In the genomic region with DNA sequence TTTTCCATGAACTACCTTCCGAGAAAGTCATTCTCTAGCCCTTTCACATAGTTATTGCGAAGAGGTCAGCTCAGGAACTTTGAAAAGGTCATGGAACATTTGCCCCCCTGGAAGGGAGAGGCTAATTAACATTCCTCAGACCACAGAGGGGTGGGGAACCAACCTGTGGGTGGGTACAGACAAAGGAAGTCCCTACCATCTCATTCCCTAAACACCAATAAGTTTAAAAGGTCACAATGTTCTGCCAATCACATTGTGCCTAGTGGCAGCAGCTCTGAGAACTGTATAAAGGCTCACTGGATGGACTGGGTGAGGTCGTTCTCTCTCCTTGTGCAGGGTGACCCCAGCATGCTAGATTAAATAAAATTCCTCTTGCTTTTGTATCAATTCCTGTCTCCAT, we compare ENCODE assay signal across 32 mouse cellular contexts.
DNase-seq lines count a peak whose midpoint lies in the region; ATAC-seq and TF ChIP-seq lines count a peak whose summit lies in the region.
"Had no signal": no experiment of that assay in that cellular context is flagged by ENCODE, and none has a peak within 500 bp of the region (broad histone marks: within the 10 kb centered on the region; RNA-seq: fewer than 3 reads in every experiment).

No protein-coding gene starts in this region.

- no peak overlapping the region for H3K9ac ChIP-seq in forebrain, embryonic 11.5 days (ENCODE audit: low read length)
- H3K9ac ChIP-seq in forebrain, embryonic 16.5 days (replicated peaks; ENCODE audit: low read depth, low read length), result no peak overlapping the region
- H3K9ac ChIP-seq in kidney, embryonic 16.5 days (replicated peaks; ENCODE audit: low read length), result no peak overlapping the region
- no peak overlapping the region for H3K9ac ChIP-seq in ES-E14 (ENCODE audit: insufficient read depth, low read depth, low read length, poor library complexity, severe bottlenecking)
- H3K9ac ChIP-seq: kidney, embryonic 15.5 days; limb, embryonic 15.5 days; liver, embryonic 13.5 days; midbrain, embryonic 13.5 days; stomach, embryonic 15.5 days had no signal

- WGBS in forebrain, embryonic 11.5 days, result 28% methylated on average over 3 of the region's 3 CpGs
- WGBS in forebrain, embryonic 16.5 days, result 26% methylated on average over 3 of the region's 3 CpGs
- WGBS in kidney, embryonic 16.5 days, result 50% methylated on average over 3 of the region's 3 CpGs

- no peak overlapping the region for H3K27ac ChIP-seq in forebrain, embryonic 11.5 days (ENCODE audit: low read depth, low read length)
- H3K27ac ChIP-seq in forebrain, embryonic 16.5 days (ENCODE audit: low read length), result no peak overlapping the region
- no peak overlapping the region for H3K27ac ChIP-seq in kidney, embryonic 16.5 days (ENCODE audit: low read length)
- no peak overlapping the region for H3K27ac ChIP-seq in ES-E14 (ENCODE audit: insufficient read depth, low read depth, low read length, poor library complexity, severe bottlenecking)
- H3K27ac ChIP-seq: kidney, embryonic 15.5 days; limb, embryonic 15.5 days; liver, embryonic 13.5 days; midbrain, embryonic 13.5 days; stomach, embryonic 15.5 days had no signal

- H3K4me1 ChIP-seq in forebrain, embryonic 11.5 days (replicated peaks; ENCODE audit: control insufficient read depth, insufficient read depth, low read length), result no peaks in the 10 kb centered on the region
- H3K4me1 ChIP-seq in forebrain, embryonic 16.5 days (replicated peaks; ENCODE audit: control insufficient read depth, insufficient read depth, low read length), result no peaks in the 10 kb centered on the region
- no peaks in the 10 kb centered on the region for H3K4me1 ChIP-seq in kidney, embryonic 16.5 days (ENCODE audit: insufficient read depth, low read length)
- H3K4me1 ChIP-seq in ES-E14 (ENCODE audit: control insufficient read depth in 2 of 2, insufficient read depth in 2 of 2, low read length in 2 of 2, poor library complexity in 1 of 2), result peaks cover 3 to 10% of the 10 kb centered on the region in 2 experiments; a peak in 2 of 4 replicates
- H3K4me1 ChIP-seq: kidney, embryonic 15.5 days; limb, embryonic 15.5 days; liver, embryonic 13.5 days; megakaryocyte, embryonic 14.5 days; midbrain, embryonic 13.5 days; stomach, embryonic 15.5 days had no signal

- intact Hi-C loops in heart, postnatal 10 days (cut with DNase I), result no loop called here

- H3K4me2 ChIP-seq in forebrain, embryonic 11.5 days (ENCODE audit: low read depth, low read length, severe bottlenecking), result no peak overlapping the region
- no peak overlapping the region for H3K4me2 ChIP-seq in forebrain, embryonic 16.5 days (ENCODE audit: low read length)
- no peak overlapping the region for H3K4me2 ChIP-seq in kidney, embryonic 16.5 days (replicated peaks; ENCODE audit: low read depth, low read length)
- H3K4me2 ChIP-seq: heart, embryonic 11.5 days; kidney, embryonic 15.5 days; limb, embryonic 15.5 days; liver, embryonic 13.5 days; midbrain, embryonic 13.5 days; stomach, embryonic 15.5 days had no signal

- no peak overlapping the region for H3K4me3 ChIP-seq in forebrain, embryonic 11.5 days (ENCODE audit: low read depth, low read length)
- no peak overlapping the region for H3K4me3 ChIP-seq in forebrain, embryonic 16.5 days (replicated peaks; ENCODE audit: low read length)
- H3K4me3 ChIP-seq in kidney, embryonic 16.5 days (ENCODE audit: low read length), result no peak overlapping the region
- 0 out of 4 replicates have a peak overlapping the region, but pooled peaks of 1 of the 2 experiments have one; percentile 17 for H3K4me3 ChIP-seq in ES-E14 (ENCODE audit: insufficient read depth in 1 of 2, low read depth in 1 of 2, low read length in 2 of 2, poor library complexity in 1 of 2, severe bottlenecking in 1 of 2)
- H3K4me3 ChIP-seq: erythroblast, embryonic 14.5 days; kidney, embryonic 15.5 days; limb, embryonic 10.5 days; limb, embryonic 15.5 days; liver, embryonic 13.5 days; megakaryocyte, embryonic 14.5 days; midbrain, embryonic 13.5 days; stomach, embryonic 15.5 days had no signal

- no peak for DNase-seq in forebrain, embryonic 11.5 days (ENCODE audit: low spot score)
- no peak for DNase-seq in kidney, adult 8-10 months
- DNase-seq in ES-E14 (ENCODE audit: low read depth, low spot score), result peak; percentile 19
- DNase-seq in embryo, embryonic 9.5 days (ENCODE audit: extremely low spot score), result peak; percentile 25
- no peak for DNase-seq in heart, postnatal 10 days
- DNase-seq in c-Kit-positive CD71-positive TER-119-positive erythroid progenitor cells, embryonic 14.5 days (ENCODE audit: low spot score), result no peak
- DNase-seq: adrenal gland, postnatal 25 days; cerebellum, adult 18-20 months; cerebellum, postnatal 14 days; gastrocnemius, postnatal 36 days; heart, adult 18-20 months; layer of hippocampus, adult 9-11 months; liver, embryonic 13.5 days; lung, adult 18-20 months; lung, postnatal 4 days; right cerebral cortex, postnatal 25 days; thymus, postnatal 14 days had no signal

- ATAC-seq in forebrain, embryonic 11.5 days (replicated peaks; ENCODE audit: low FRiP score), result peak; percentile 33; the same call in 1 of the 2 replicates
- no peak for ATAC-seq in forebrain, embryonic 16.5 days
- peak; percentile 27; the same call in 1 of the 2 replicates for ATAC-seq in kidney, embryonic 16.5 days (ENCODE audit: low FRiP score, low TSS enrichment)
- ATAC-seq: forebrain, embryonic 14.5 days; hindbrain, embryonic 16.5 days; lung, postnatal 0 days; midbrain, embryonic 13.5 days; Patski had no signal

- no peaks in the 10 kb centered on the region for H3K36me3 ChIP-seq in forebrain, embryonic 11.5 days (ENCODE audit: control insufficient read depth, insufficient read depth, low read length)
- no peaks in the 10 kb centered on the region for H3K36me3 ChIP-seq in forebrain, embryonic 16.5 days (ENCODE audit: control insufficient read depth, insufficient read depth)
- no peaks in the 10 kb centered on the region for H3K36me3 ChIP-seq in kidney, embryonic 16.5 days (ENCODE audit: insufficient read depth, low read length)
- H3K36me3 ChIP-seq in ES-E14 (ENCODE audit: control insufficient read depth, insufficient read depth, low read length, poor library complexity, severe bottlenecking), result no peaks in the 10 kb centered on the region
- H3K36me3 ChIP-seq: G1E; kidney, embryonic 15.5 days; limb, embryonic 10.5 days; limb, embryonic 15.5 days; liver, embryonic 13.5 days; midbrain, embryonic 13.5 days; stomach, embryonic 15.5 days had no signal

- no peaks in the 10 kb centered on the region for H3K27me3 ChIP-seq in forebrain, embryonic 11.5 days (ENCODE audit: control insufficient read depth, insufficient read depth, low read length)
- H3K27me3 ChIP-seq in forebrain, embryonic 16.5 days (replicated peaks; ENCODE audit: control insufficient read depth, insufficient read depth, low read length), result no peaks in the 10 kb centered on the region
- H3K27me3 ChIP-seq in kidney, embryonic 16.5 days (ENCODE audit: insufficient read depth, low read length), result no peaks in the 10 kb centered on the region
- H3K27me3 ChIP-seq: kidney, embryonic 15.5 days; limb, embryonic 15.5 days; liver, embryonic 13.5 days; megakaryocyte, embryonic 14.5 days; midbrain, embryonic 13.5 days; stomach, embryonic 15.5 days had no signal

- H3K9me3 ChIP-seq in forebrain, embryonic 11.5 days (ENCODE audit: control insufficient read depth, low read length), result no peaks in the 10 kb centered on the region
- no peaks in the 10 kb centered on the region for H3K9me3 ChIP-seq in forebrain, embryonic 16.5 days (ENCODE audit: control insufficient read depth, low read length)
- H3K9me3 ChIP-seq in kidney, embryonic 16.5 days (ENCODE audit: low read length), result no peaks in the 10 kb centered on the region
- H3K9me3 ChIP-seq in ES-E14 (ENCODE audit: control insufficient read depth, insufficient read depth, low read depth, low read length), result no peaks in the 10 kb centered on the region
- H3K9me3 ChIP-seq: G1E; kidney, embryonic 15.5 days; limb, embryonic 10.5 days; limb, embryonic 15.5 days; liver, embryonic 13.5 days; midbrain, embryonic 13.5 days; stomach, embryonic 15.5 days had no signal

- in situ Hi-C loops in ES-E14 (cut with MboI; ENCODE audit: low sequenced_read_pairs in 2 of 2, unreplicated experiment in 2 of 2), result no loop called here

TF ChIP-seq in ES-E14, 5 proteins besides CTCF, POLR2A, EP300 and RAD21:
- TF ChIP-seq ZC3H11A (IDR thresholded peaks at IDR 0.05; ENCODE audit: borderline replicate concordance, low read depth, low read length) (no peak), MAFK (IDR thresholded peaks at IDR 0.05; ENCODE audit: insufficient read depth, low read depth, low read length) (no peak), HCFC1 (IDR thresholded peaks at IDR 0.05; ENCODE audit: borderline replicate concordance, insufficient read depth, low read length) (no peak), ZNF384 (IDR thresholded peaks at IDR 0.05; ENCODE audit: low read depth, low read length) (no peak), CHD2 (IDR thresholded peaks at IDR 0.05; ENCODE audit: low read depth, low read length) (no peak)

Comparison
In these comparisons a context has a peak if more than half of its experiments do, and no peak if none do; other contexts are left out.
1. DNase-seq: peak in ES-E14 (single experiment) and embryo, embryonic 9.5 days (single experiment); none in forebrain, embryonic 11.5 days (single experiment), kidney, adult 8-10 months (0 of 2), heart, postnatal 10 days (0 of 2) and c-Kit-positive CD71-positive TER-119-positive erythroid progenitor cells, embryonic 14.5 days (single experiment).